Mouse (Mus musculus) layer of hippocampus, adult 2 months (tissue): ENCODE results near the gene Drd4. TPM values are rescaled to one million over a fixed set of nuclear protein-coding genes. Genes with fewer than 3 reads are reported as not detected.

Experiments used
- DNase-seq, 2 experiments: peaks; one replicate each; pipeline ENCODE4 v3.0.0; 2022; ENCODE audit warnings: low spot score in 2 of 2
- H3K27ac ChIP-seq: fragments of 200-600 bp; 2 replicates; pipeline ENCODE4 v1.8.1; 2022
- H3K4me3 ChIP-seq: fragments of 200-600 bp; 2 replicates; pipeline ENCODE4 v1.8.1; 2022; ENCODE audit warnings: mild to moderate bottlenecking
- CTCF ChIP-seq: fragments of 200-600 bp; conservative IDR thresholded peaks from 2 replicates; pipeline ENCODE4 v1.8.1; 2022; ENCODE audit warnings: antibody characterized with exemption, mild to moderate bottlenecking, moderate library complexity
- total RNA-seq, 2 experiments: library from RNA; stranded (reverse); gene quantifications; 2 replicates each; pipeline ENCODE4 v1.2.3; 2021

Gene Drd4
- total RNA-seq, 2 experiments from 2014 or later, result 0.20 to 0.23 TPM

DNA sequence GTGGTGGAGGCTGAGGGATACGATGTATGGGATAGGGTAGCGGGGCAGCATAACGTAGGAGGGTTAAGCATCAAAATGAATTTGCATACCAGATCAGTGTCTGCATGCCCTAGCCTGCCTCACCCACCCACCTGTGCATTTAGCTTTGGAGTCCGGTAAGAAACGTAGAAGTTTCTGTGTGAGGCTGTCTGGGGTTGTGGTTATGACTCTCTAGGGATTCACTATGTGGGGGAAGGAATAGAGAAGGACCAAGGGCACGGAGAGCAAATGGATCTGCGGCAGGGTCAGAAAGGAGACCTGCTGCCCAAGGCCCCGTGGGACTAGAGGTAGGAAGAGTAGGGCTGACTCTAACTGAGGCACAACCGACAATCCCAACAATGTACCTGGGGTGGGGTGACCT, 16.4 kb upstream of the Drd4 start:
- Histone ChIP-seq H3K4me3 (no peak overlapping the region), H3K27ac (no peak overlapping the region)
- TF ChIP-seq CTCF, result no peak
- DNase-seq, result no peak

DNA sequence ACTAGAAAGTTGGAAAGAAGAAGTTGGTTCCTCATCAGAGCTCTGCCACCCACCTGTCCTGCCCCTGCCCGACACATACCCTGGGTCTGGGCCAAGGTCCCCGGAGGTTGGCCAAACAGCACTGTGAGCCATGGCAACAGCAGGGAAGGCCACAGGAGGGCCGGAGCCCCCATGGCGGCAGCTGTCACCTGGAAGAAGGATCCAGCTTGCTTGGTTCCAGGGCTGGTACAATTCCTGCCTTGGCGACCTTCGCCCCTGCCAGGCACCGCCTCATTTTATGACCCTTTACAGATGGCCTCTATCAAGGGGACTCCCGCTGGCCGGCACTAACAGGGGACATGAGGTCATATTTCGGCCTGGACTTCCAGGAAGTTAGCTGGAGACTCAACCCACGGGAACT, 15.3 kb upstream of the Drd4 start, which contains the start of gene Cdhr5:
Cdhr5 (minus strand) TSS at position 241 of the 400 bp plus-strand sequence.
- no peak for DNase-seq
- Histone ChIP-seq H3K27ac (no peak within 1 kb of the TSS), H3K4me3 (no peak within 1 kb of the TSS)
- TF ChIP-seq CTCF, result no peak

DNA sequence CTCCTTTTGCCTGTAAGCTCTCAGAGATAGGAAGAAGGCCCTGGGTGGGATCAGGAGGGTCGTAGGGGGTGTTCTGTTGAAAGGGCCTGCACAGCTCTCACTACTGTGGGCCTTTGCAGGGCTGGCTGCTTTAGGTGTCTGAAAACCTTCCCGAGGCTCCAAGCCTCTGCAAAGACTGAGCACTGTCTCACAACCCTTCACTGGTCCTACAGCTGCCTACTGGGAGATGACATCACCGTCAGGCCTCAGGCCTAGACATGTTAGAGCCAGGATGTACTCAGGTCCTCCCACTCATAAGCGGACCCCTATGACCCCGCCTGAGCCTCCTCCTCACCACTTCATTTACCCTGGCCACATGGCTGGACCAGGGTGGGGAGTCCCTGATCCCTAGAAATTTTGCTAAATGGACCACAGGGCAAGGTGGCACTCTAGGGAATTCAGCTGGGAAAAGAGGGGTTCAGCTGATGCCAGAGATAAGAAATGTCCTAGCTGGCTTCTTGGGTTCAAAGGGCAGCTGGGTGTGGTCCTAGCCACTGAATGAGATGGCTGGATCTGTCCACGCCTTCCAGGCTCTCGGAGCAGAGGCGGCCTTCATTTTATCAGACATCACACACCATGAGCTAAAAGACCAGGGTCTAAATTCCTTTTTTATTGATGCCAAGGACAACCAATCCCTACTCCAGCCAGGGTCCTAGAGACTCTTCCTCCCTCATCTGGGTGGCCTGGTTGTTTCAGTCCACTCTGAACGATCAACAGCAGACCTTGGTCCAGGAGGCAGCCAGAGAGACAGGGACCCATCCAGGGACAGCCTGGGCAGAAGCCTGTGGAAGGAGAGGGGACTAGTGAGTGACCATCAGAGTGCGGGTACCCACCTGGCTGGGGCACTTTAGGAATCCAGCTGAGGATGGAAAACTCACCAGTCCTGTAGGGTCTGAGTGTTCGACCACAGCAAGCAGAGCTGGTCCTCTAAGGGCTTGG, 13.8 kb upstream of the Drd4 start:
- no peak overlapping the region for H3K4me3 ChIP-seq
- no peak for TF ChIP-seq CTCF
- DNase-seq, result no peak

DNA sequence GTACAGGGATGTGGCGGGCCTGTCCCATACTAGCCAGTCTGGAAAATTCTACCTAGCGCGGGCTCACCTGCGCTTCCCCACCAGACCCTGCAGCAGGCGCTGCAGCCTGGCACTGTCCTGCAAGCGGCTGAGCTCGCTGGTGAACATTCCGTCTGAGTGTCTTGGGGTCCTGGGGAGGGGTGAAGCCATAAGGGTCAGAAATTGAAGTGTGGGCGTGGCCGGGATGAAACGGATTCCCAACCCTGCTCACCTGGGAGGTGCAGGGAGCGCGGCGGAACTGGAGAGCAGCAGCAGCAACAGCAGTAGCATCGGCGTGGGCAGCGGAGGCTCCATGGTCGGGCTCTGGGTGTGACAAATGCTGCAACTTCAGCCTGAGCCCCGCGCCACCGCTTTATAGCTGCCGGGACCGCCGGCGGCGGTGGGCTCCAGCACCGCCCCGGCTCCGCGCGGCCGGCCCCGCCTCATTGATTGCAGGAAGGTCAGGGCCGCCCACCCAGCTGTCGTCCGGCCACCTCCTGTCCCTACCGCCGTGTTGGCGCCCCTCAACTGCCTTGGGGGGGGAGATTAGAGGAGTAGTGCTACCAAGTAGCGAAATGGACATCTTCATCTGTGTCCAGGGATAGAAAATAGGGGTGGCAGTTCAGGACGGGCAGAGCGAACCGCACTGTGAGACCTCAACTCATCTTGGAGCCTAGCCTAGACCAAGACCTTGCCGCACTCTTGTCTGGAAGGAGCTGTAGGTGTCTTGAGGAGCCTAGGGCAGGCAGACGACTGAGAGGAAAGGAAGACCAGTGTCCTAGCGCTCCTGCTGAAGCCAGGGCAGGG, 12.8 kb upstream of the Drd4 start, which contains the start of gene Sct:
Sct (minus strand) TSS at position 368 of the 825 bp plus-strand sequence.
- peak within 1 kb of the TSS; percentile 48 for H3K4me3 ChIP-seq
- H3K27ac ChIP-seq, result no peak within 1 kb of the TSS
- DNase-seq, result no peak
- TF ChIP-seq CTCF, result peak; percentile 63

More for the DNA sequence above, 13.8 kb upstream of the Drd4 start:
- H3K27ac ChIP-seq, result no peak overlapping the region

DNA sequence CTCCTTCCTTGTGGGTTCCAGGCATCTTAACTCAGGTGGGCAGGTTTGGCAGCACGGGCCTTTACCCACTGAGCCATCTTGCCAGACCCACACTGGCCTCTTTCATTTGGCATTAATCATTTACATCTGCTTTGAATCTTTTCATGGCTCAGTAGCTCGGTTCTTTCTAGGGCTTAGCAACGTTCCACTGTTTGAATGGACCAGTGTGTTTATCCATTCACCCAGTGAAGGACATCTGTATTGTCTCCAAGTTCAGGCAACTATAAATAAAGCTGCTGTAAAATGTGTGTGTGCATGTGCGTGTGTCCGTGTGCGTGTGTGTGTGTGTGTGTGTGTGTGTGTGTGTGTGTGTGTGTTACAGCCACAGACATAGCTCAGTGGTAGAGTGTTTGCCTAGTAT, 10.4 kb upstream of the Drd4 start:
- DNase-seq, result no peak
- no peak for TF ChIP-seq CTCF
- no peak overlapping the region for H3K27ac ChIP-seq
- no peak overlapping the region for H3K4me3 ChIP-seq

DNA sequence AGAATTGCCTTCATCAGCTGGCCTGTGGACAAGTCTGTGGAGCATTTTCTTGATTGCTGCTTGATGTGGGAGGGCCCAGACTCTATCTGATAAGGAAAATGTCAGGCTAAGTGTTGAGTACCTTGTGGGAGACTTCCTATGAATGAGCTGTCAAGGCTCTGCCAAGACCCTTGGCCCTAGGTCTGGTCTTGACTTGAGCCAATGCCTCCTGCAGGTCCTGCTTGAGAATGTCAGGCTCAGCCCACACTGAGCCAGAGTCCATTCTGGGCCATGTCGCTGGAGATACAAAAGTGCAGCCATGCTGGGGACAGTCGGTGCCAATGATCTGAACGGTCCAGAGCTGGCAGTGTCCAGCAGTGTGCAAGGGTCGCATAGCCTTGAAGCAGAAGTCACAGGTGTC, 9.1 kb upstream of the Drd4 start:
- TF ChIP-seq CTCF, result no peak
- no peak for DNase-seq
- no peak overlapping the region for H3K27ac ChIP-seq
- no peak overlapping the region for H3K4me3 ChIP-seq

DNA sequence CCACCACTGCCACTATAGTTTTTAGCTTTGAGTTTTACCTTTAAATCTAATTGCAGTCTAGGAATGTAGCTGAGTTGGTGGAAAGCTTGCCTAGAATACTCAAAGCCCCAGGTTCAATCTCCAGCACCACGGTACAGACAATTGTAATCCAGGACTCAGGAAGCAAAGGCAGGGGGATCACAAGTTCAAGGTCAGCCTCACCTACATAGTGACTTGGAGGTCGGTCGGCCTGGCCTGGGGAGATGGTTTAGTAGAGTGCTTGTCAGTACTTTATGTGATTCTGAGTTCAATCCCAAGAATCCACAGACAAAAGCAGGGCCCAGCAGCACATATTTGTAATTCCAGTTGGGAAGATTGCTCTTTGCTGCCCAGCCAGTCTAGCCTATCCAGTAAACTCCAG, 3.8 kb upstream of the Drd4 start:
- no peak overlapping the region for H3K4me3 ChIP-seq
- TF ChIP-seq CTCF, result no peak
- DNase-seq, result no peak
- no peak overlapping the region for H3K27ac ChIP-seq

DNA sequence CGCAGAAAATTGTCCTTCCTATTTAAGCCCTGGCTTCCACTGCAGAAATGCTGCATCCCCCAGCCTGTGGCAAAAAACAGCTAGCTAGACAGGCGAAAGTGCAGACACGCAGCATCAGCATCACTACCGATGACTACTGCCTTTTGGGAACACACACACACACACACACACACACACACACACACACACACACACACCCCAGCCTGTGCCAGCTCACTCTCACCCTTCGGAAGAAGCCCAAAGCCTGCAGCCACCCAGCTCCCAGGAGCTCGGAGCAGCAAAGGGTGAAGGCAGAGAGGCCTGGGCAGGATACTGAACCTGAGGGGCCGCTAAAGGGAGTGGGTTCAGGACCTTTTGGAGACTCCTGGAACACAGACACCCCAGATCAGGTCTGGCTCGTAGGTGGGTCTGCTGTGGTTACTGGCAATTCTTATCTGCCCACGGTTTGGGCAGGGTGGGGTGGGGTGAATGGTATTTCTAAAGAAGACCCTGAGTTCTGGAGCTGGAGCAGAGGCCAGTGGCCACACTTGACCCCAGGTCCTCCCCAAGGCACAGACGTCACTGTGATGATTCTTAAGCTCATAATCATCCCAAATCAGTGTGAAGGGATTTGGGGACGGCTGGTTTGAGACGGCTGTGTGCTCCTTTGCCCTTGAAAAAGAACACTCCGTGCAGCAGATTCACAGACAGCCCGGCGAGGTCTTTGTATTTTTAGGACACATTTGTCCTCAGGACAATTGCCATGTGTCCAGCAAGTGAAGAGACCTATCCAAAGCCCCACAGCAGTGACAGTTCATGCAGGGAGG, 980 bp downstream of the Drd4 start:
- Histone ChIP-seq H3K27ac (no peak overlapping the region), H3K4me3 (no peak overlapping the region; the same call in 1 of the 2 replicates)
- TF ChIP-seq CTCF, result no peak
- no peak for DNase-seq

DNA sequence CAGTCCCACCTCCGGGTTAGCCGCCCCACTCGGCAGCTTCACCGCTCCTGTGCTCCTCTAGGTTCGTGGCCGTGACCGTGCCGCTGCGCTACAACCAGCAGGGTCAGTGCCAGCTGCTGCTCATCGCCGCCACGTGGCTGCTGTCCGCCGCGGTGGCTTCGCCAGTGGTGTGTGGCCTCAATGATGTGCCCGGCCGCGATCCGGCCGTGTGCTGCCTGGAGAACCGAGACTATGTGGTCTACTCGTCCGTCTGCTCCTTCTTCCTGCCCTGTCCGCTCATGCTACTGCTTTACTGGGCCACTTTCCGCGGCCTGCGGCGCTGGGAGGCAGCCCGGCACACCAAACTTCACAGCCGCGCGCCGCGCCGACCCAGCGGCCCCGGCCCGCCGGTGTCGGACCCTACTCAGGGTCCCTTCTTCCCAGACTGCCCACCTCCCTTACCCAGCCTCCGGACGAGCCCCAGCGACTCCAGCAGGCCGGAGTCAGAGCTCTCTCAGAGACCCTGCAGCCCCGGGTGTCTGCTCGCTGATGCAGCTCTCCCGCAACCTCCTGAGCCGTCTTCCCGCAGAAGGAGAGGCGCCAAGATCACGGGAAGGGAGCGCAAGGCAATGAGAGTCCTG, 2.2 kb downstream of the Drd4 start:
- no peak for TF ChIP-seq CTCF
- no peak overlapping the region for H3K27ac ChIP-seq
- DNase-seq, result no peak
- H3K4me3 ChIP-seq, result peak overlapping the region; percentile 12; the same call in 1 of the 2 replicates

DNA sequence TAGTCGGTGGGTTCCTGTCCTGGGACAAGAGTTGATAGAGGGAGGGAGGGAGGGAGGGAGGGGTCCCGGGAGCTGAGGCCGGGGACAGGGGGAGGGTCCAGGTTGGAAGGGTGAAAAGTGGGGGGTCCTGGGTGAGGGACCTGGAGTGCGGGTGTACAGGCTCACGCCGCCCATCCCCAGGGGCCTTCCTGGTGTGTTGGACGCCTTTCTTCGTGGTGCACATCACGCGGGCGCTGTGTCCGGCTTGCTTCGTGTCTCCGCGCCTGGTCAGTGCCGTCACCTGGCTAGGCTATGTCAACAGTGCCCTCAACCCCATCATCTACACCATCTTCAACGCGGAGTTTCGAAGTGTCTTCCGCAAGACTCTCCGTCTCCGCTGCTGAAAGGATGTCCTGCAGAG, 2.7 kb downstream of the Drd4 start:
- no peak for DNase-seq
- no peak overlapping the region for H3K27ac ChIP-seq
- TF ChIP-seq CTCF, result no peak
- H3K4me3 ChIP-seq, result no peak overlapping the region

DNA sequence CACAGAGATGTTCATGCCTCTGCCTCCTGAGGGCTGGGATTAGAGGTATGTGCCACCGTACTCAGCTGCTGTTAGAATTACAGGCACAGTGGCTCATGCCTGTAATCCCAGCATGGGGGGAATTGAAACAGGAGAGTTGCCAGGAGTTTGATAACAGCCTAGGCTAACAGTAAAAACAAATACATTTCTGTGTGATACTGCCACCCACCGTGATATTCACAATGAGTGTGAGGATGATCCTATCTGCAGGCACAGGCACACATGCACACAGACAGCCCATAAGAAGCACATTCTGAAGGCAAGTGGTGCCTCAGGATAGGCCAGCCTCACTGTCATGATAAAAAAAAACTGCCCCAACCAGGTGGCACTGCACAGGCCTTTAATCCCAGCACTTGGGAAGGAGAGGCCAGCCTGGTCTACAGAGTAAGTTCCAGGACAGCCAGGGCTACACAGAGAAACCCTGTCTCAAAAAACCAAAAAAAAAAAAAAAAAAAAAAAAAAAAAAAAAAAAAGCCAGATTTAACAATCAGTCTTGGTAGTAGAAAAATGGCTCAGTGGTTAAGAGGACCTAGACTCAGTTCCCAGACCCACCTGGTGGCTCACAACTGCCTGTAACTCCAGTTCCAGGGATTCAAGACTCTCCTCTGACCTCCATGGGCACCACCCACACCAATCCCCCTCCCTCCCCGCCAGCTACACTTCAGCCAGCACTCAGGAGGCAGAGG, 6.3 kb downstream of the Drd4 start:
- no peak overlapping the region for H3K27ac ChIP-seq
- no peak for TF ChIP-seq CTCF
- H3K4me3 ChIP-seq, result no peak overlapping the region
- no peak for DNase-seq
